Mouse (Mus musculus): ENCODE results near the gene Gm12216.
"Not testable (repeated sequence)": the region's sequence is repeated elsewhere in the genome, so short reads cannot be mapped to it uniquely, and the experiment has no call there.

The Gm12216 gene

DNA sequence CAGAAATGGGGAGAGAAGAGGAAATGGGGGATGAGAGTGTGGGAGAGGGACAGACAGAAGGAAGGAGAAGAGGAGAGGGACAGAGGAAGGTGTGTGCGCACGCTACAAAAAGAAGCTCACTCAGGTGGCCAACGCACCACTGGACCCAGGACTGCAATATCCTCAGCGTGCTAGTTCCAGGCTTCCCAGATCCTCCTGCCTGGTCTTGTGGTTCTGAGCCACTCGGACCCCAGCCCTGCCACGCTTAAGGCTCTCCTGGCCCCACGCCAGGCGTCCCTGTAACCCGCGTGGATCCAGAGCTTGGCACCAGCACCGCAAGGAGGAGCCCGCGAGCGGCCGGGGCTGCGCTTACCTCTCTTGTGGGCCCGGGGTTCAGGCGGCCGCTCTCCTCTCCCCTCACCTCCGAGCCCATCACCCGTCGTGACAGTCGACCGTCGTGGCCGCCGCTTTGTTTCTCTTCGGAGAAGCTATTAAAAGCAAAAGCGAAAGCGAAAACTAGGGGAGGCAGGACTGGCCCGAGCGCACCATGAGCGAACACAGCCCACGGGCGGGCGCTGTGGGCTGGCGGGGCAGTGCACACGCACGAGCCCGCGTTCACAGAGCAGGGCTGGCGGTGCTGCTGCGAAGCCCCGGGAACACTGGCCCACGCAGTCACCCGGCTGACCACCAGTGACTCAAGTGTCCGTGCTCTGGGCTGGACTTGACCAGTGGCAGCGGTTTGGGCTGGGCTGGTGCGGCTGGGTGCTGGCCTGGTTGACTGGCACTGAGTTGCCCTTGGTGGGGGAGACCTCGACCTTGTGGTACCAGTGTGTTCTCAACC lies at the start of gene Gm12216:
TSS of gene Gm12216 (minus strand) at position 496 of the 820 bp plus-strand sequence.
- ATAC-seq (ENCODE audit: low TSS enrichment): peak; percentile 53; the same call in 1 of the 2 replicates

DNA sequence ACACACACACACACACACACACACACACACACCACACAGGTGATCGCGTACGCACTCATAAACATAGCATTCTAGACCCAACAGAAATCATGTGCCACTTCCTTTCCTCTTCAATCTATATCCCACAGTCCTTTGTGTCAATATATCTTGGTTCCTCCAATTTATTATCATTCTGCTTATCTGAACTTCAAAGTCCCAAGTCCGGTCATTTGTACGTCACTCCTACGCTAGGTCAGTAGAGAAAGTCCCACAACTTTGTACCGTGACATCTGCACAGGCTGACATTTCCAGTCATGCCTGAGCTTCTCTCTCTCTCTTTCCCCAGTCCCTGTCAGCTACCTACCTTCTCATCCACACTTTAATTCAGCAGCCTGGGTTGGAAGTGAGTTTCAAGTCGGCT lies 49.6 kb upstream of the Gm12216 start:
- ATAC-seq (ENCODE audit: low TSS enrichment): no peak

DNA sequence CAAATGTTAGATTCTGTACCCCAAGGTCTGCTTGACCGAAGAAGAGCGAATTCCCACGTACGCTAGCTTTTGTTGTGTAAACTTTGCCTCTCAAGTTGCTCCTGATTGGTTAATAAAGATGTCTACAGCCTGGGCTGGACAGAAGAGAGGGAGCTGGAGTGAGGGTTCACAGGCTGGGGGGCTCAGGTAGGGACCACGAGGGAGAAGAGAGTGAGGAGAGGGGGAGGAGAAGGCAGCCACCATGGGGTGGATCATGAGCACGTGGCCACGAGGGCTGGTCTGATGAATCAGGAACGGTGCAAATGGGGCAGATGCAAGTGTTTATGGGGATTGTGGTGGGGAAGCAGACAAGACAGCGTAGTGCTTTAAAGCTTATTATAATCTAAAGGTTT lies 45.5 kb upstream of the Gm12216 start:
- ATAC-seq (ENCODE audit: low TSS enrichment): no peak

DNA sequence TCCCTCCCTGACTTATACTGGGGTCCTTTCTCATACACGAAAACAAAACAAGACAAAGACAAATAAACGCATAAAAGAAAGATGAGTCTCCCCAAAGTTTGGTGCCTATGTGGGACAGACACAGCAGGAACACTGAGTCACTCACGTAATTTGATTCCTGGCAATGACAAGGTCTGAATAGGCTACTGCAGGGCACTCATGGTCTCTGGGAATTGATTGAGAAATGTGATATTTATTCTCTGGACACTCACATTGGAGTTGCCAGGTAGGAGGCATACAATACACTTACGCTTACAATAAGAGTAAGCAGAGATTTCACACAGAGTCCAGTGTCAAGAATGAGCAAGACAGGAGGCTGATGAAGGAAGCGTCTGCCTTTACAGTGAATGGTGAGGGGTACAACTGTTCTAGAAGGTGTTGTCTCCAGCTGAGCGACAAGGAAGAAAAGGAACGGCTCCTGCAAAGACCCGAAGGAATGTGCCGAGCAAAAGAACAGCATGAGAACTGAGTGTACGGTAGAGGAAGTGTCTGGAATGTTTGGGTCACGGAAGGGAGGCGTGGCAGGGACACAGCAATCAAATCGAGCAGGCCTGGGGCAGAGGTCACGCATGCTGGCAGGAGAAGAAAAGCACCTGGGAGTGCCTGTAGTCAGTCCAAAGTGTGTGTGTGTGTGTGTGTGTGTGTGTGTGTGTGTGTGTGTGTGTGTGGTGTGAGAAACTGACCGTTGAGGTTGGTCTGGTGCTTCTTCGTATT lies 44.9 kb upstream of the Gm12216 start:
- ATAC-seq (ENCODE audit: low TSS enrichment): no peak

DNA sequence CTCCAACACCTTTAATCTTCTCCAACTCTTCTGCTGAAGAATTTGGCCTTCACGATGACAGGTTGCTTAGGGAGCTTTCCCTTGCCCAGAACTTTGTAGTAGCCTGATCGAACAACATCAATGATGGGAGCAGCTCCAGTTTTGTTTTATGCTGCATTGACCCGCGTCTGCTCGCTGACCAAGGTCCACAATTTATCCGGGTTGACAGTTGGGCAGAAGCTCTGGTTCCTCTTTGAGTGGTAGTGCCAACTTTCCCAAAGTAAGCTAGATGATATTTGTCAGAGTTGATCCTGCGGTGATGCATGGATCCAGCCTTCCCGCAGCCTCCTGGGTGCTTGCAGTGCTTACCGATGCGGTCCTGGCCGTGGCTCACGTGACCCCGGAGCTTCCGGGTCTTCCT lies 43.7 kb upstream of the Gm12216 start:
- ATAC-seq (ENCODE audit: low TSS enrichment): no peak

DNA sequence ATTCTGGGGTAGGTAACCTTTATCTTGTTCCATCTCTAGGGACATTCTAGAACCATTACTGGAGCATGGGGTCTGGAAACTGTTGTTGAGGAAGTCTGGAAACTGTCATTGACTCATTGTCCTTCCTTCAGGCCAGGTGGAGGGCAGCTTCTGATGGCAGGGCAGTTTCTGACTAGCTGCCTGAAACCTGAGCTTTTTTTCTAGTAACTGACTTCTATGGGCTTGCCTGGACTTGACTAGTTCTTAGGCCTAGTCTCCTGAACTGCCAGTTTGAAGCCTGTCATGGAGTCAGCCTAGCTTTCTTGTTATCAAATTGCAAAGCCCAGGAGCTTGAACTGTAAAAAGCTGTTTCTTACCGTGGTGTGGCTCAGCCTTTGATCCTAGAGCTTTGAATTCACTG lies 41.9 kb upstream of the Gm12216 start:
- no peak for ATAC-seq (ENCODE audit: low TSS enrichment)

DNA sequence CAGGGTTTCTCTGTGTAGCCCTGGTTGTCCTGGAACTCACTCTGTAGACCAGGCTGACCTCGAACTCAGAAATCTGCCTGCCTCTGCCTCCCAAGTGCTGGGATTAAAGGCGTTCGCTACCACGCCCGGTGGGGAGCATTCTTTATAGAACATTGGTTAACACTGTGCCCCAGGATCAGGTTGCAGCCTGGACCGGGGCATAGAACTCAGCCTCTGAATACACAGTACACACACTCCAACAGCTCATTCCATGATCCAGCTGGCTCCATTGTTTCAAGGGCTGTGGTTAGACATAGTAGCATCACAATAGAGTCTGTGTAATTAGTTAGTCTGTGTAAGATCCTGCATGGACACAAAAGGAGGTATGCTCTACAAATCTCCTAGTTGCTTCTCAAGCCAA lies 40.9 kb upstream of the Gm12216 start:
- ATAC-seq (ENCODE audit: low TSS enrichment): no peak

DNA sequence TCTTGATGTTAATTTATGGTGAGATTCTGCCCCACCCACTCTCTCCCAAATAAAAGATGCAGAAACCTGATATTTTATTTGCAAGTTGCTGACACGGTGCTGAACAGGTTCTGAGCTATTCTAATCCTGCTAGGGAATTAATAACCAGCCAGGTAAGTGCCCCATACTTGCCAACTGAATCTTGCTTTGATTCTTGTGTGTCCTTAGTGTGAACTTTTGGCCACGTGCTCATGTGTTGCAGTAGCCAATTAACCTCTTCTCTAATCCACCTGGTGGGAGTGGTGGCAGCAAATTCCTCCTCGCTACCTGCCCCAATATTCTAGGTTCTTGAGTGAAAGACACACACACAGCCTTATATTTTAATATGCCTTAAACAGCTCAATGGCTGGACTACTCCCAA lies 39.9 kb upstream of the Gm12216 start:
- no peak for ATAC-seq (ENCODE audit: low TSS enrichment)

DNA sequence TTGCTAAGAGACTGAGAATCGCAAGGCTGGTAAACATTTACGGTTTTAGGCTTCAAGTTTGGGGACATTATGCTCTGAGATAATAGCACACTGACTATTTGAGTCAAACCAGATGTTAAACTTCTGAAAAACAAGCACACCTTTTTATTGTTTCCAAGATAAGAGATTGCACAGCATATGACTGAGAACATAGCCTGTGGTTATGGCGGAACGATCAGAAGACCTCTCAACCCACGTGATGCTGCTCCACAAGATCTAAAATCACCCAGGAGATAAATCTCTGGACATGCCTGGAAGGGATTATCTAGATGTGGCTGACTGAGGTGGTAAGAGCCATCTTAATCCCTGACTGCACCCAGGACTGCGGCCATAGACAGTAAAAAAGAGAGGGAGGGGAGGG lies 37.9 kb upstream of the Gm12216 start:
- ATAC-seq (ENCODE audit: low TSS enrichment): no peak

DNA sequence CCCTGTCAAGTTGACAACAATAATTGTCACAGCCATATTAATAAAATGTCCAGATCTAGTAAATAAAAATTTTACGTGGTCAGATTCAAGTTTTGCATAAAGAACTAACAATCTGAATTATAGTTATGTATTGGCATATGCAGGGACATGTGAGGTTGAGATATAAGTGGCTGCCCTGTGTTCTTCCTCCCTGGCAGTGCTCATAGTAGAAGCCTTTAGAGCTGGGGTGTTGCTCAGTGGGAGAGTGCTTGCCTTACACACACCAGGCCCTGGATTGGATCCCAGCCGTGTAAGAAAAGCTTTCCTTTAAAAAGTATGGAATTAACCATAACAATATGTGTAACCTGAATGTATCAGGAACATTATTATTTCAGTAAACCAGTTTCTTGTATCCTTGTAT lies 34.4 kb upstream of the Gm12216 start:
- ATAC-seq (ENCODE audit: low TSS enrichment): no peak

DNA sequence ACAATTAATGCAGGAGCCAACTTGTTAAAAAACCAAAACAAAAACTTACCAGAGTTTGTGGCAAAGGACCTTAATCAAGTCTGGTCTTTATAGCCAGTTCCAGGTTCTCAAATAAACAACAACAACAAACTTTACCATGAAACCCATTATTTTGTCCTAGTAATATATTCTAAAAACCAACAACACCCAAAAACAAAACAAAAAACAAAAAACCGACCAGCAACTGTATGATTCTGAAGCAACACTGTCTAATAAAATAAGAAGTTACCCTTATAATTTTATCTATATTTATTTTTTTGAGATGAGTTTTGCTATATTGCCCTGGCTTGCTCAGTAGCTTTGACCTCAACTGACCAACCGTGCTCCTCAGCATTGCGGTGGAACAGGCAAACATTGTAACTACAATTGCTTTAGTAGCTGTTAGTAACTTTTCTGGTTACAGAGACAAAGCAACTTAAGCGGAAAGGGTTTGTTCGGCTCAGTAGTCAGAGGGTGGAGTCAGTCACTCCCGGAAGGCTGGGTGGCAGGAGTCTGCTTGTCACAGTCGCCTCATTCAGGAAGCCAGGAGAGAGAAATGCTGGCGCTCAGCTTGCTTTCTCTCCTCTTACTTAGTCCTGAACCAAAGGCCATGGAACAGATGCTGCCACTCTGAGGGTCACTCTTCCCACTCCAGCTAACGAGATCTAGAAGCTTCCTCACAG lies 33.8 kb upstream of the Gm12216 start:
- no peak for ATAC-seq (ENCODE audit: low TSS enrichment)

DNA sequence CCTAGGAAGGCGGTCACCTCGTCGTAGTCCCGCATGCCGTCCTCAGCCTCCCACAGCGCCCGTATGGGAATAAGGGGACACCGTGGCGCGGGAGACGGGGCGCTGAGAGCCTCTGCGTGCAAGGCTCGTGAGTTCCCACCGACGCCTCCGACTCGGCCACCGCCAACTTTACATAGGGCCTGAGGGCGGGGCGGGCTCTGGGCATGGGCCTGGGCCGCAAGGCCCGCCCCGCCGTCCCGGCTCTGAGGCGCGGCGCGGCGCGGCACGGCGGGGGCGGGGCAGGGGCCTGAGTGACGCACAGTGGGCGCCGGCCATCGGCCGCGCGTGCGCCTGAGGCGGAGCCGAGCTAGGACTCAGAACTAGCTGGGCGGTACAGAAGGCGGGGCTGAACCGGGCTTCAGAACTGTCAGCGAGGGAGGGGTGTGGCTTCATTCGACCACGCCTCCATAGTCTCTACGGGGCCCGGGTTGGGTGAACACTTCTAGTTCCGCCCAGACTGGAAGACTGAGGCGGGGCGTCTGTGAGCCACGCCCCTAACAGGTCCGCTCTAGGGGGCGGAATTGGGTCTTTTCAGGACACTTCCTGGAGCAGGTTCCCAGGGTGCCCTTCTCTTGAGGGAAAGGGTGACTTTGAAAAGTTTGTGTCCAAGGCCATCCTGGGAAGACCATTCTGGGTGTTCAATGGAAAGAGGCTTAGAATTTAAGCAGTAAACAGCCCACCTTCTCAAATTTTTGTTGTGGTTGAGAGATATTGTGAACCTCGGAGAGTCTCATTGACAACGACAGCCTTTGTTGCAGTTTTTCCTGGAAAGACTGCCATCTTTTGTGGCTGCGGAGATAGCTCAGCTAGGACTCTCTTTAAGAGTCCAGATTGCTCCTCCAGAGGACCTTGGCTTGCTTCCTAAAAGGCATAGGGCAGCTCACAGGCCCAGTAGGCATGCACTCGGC lies 32.7 kb upstream of the Gm12216 start, which contains the start of gene Slc22a5:
TSS of gene Slc22a5 (minus strand) at position 156 of the 947 bp plus-strand sequence.
- peak; percentile 96 for ATAC-seq (ENCODE audit: low TSS enrichment)

DNA sequence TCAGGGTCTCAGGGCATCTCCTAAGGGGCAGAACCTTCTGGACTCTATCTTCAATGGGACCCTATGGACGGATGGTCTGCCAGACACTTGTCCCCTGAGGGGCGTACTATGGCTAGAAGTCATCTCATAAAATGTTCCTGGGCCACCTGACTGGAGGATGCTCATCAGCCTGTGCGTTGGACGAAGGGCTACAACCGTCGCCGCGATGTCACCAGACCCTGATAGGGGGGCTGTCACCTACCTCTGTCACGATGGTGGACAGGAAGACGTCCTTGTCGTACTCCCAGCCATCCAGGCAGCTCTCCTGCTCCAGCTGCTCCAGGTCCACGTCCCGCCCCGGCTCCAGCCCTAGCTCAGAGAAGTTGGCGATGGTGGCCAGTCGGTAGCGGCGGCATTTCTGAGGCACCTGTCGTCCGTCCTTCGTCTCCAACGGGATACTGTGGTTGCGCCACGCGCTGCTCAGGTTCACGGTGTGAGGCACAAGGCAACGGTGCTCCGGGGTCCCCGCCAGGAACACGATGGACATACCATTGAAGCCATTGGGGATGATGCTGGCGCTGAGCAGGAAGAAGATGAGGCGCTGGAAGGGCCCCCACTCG lies 31.9 kb upstream of the Gm12216 start:
- ATAC-seq (ENCODE audit: low TSS enrichment): peak; percentile 3

DNA sequence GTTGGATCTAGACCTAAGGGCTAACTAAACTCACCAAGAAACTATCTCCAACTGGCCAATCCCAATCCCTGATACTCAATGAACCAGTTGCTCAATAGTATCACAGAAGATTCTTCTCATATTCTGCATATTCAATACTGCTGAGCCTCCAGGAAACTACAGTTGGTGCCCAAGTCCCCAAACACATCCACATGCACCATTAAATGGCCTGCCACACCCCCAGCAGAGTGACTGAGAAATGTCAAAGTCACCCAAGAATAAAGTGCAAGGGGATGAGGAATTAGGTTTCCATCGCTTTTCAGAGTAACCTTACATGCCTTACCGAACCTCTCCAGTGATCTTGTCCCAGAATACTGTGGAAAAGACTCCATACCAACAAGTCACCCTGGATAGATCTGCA lies 31.2 kb upstream of the Gm12216 start:
- ATAC-seq (ENCODE audit: low TSS enrichment): no peak

DNA sequence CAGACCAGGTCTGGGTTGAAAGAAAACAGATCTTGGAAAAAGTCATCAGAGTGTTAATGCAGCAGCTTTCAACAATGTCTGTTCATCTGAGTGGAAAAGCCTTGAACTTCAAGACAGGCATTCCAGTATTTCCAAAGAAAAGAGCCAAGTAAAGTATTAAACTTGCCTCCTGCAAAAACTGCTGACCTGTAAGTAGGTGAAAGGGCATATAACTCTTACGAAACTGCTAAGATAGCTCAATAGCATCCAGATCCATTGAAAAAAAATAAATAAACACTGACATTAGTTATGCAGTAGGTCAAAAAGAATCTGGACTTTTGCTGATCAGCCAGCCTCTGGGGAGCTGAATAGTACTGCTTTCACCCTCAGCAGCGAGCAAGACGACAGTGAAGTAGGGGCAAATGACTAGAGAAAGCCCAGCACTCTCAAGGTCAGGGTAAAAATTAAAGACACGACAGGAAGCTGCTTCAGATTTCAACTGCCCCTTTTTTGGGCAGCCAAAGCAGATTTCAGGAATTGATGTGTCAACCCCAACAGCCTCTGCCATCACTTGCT lies 30.1 kb upstream of the Gm12216 start:
- ATAC-seq (ENCODE audit: low TSS enrichment): no peak

DNA sequence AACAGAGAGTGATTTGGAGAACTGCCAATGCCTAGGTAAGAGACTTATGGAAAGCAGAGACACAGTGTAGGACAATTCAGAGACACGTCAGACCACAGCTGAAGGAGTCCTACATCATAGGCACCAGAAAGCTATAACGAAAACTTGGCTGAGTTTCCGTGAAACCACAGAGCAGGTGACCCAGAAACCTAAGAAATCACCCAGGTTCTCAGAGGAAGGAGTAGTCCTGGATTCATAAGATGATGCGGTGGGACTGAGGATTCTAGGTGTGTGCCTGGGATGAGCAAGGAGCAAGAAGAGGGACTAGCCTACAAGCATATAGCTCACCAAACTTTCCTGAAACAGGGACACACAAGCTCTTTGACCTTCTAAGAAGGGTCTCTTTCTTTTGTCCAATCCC lies 29.2 kb upstream of the Gm12216 start:
- ATAC-seq (ENCODE audit: low TSS enrichment): no peak

DNA sequence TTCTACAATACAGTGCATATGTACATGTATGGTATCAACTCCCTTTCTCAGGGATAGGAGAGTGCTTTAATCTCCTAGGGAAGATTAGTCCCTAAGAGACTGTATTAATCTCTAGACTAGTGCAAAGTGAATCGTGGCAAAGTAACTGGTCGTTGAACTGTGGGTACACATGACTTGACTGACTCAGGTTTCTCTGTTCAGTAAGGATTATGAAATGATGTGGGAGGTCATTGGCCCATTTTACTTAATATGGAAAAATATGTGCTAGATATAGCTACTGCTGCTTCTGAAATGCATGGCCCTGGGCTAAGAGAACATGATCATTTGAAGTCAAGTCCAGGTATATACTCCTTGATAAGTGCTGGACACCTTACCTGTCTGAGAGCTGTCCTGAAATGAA lies 24.2 kb upstream of the Gm12216 start:
- no peak for ATAC-seq (ENCODE audit: low TSS enrichment)

DNA sequence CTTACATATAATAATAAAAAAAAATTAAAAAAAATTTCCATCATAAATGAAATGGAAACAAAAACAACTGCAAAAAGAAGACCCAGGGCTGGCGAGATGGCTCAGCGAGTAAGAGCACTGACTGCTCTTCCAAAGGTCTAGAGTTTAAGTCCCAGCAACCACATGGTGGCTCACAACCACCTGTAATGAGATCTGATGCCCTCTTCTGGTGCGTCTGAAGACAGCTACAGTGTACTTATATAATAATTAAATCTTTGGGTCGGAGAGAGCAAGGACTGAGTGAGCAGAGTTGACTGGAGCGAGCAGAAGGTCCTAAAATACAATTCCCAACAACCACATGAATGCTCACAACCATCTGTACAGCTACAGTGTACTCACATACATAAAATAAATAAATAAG lies 19.0 kb upstream of the Gm12216 start:
- ATAC-seq (ENCODE audit: low TSS enrichment): not testable (repeated sequence)

DNA sequence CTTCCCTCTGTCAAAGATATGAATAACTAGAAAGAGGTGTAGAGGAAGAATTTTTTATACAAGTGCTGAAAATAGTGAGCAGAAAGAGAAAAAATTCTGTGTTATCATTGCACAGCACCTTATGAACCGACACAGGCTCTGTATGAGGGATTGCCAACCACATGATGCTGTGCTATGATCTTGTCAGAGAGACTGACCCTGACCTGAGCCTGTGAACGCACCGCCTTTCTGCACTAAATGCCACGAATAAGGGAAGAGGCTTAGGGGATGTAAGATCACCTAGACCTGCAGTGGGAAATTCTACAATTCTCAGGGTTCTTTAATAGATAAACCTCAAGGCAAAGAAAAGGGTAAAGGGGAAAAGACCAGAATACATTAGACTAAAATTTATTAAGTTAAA lies 17.4 kb upstream of the Gm12216 start:
- no peak for ATAC-seq (ENCODE audit: low TSS enrichment)

DNA sequence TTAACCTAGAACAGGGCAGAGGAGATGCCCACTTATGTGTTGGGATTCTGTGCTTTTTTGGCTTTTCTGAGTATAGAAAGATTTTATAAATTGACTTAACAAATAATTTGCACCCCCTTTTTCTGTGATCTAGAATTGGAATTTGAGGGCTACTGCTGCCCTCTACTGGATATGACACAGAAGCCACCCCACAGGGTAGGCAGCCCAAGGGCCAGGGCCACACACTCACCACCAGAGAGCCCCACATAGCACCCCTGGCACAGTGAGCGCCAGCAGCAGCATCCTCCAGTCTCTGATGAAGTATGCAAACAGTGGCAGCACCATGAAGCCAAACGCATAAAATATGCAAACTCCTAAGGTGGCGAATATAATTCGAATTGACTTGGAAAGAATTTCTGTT lies 15.7 kb upstream of the Gm12216 start:
- ATAC-seq (ENCODE audit: low TSS enrichment): no peak

Measured in frontal cortex, adult (tissue).